Mouse (Mus musculus) heart, embryonic 16.5 days (tissue): Measurements from ENCODE around the gene Gipr. TPM values are rescaled to one million over a fixed set of nuclear protein-coding genes. Genes with fewer than 3 reads are reported as not detected.

ENCODE experiments used
- ATAC-seq: fragments of 200-750 bp; cut with Nextera tagmentation; replicated peaks from 2 replicates; pipeline ENCODE4 v1.8.0; 2017; ENCODE audit warnings: moderate number of reproducible peaks; ENCODE audit not compliant: insufficient read depth, low FRiP score; ENCODE audit errors: extremely low read depth
- H3K27ac ChIP-seq: fragments of 300-500 bp; sonication (generic); 2 replicates; pipeline ENCODE4 v1.5.1; 2014; ENCODE audit warnings: mild to moderate bottlenecking, low read length, control low read depth, moderate library complexity
- H3K27me3 ChIP-seq: fragments of 300-500 bp; sonication (generic); 2 replicates; pipeline ENCODE4 v1.6.1; 2014; ENCODE audit warnings: low read length, mixed read lengths; ENCODE audit not compliant: control insufficient read depth, insufficient read depth
- H3K36me3 ChIP-seq: fragments of 300-500 bp; sonication (generic); 2 replicates; pipeline ENCODE4 v1.6.1; 2014; ENCODE audit not compliant: control insufficient read depth, insufficient read depth
- H3K4me1 ChIP-seq: fragments of 300-500 bp; sonication (generic); 2 replicates; pipeline ENCODE4 v1.6.1; 2014; ENCODE audit warnings: low read length, mixed read lengths; ENCODE audit not compliant: control insufficient read depth, insufficient read depth
- H3K4me2 ChIP-seq: fragments of 300-500 bp; sonication (generic); 2 replicates; pipeline ENCODE4 v1.6.1; 2014; ENCODE audit warnings: low read depth, mild to moderate bottlenecking, control low read depth, low read length
- H3K4me3 ChIP-seq: fragments of 300-500 bp; sonication (generic); 2 replicates; pipeline ENCODE4 v1.5.1; 2014; ENCODE audit warnings: mild to moderate bottlenecking, control low read depth, low read length
- H3K9ac ChIP-seq: fragments of 300-500 bp; sonication (generic); 2 replicates; pipeline ENCODE4 v1.6.1; 2014; ENCODE audit warnings: low read length, control low read depth
- H3K9me3 ChIP-seq: fragments of 300-500 bp; sonication (generic); replicated peaks from 2 replicates; pipeline ENCODE4 v1.6.1; 2016; ENCODE audit warnings: low read length; ENCODE audit not compliant: control insufficient read depth
- WGBS: fragments of 180-500 bp; shearing (Covaris S2); extraction: QIAGEN DNeasy Blood & Tissue Kit; methylation state at CpG from one replicate; pipeline ENCODE4 v1.1.7; 2014; 5-methylcytosine and 5-hydroxymethylcytosine counted together
- polyA plus RNA-seq: library from polyadenylated mRNA; unstranded; fragments of >200 nt; fragmentation: Nextera tagmentation; extraction: Ambion mirVana; gene quantifications from 2 replicates; pipeline ENCODE4 v1.2.1, GENCODE M21; 2015

Gipr gene
- polyA plus RNA-seq, 1 experiment from 2014 or later, result 104 TPM

- H3K4me3 ChIP-seq, result peak overlapping the region; percentile 78
- peaks cover 1% of the 10 kb centered on the region; the same call in 1 of the 2 replicates for H3K36me3 ChIP-seq
- peak overlapping the region; percentile 84 for H3K9ac ChIP-seq
- peak overlapping the region; percentile 70 for H3K27ac ChIP-seq
- WGBS, result under 1% methylated on average over 26 of the region's 27 CpGs
- H3K27me3 ChIP-seq, result peaks cover 30% of the 10 kb centered on the region
- H3K9me3 ChIP-seq, result peaks cover 5% of the 10 kb centered on the region; the same call in 1 of the 2 replicates
- H3K4me1 ChIP-seq, result peaks cover 34% of the 10 kb centered on the region
- peak overlapping the region; percentile 84 for H3K4me2 ChIP-seq
- peak; percentile 69 for ATAC-seq
Observed at GRCm38 (mm10) chr7:19180862-19181429, 15.0 kb upstream of the Gipr start.

GRCm38 (mm10) chr7:19179936-19180335, 14.0 kb upstream of the Gipr start:
- no peak overlapping the region for H3K27ac ChIP-seq
- H3K4me2 ChIP-seq, result no peak overlapping the region
- H3K4me1 ChIP-seq, result peaks cover 28% of the 10 kb centered on the region
- 45% methylated on average over 6 of the region's 6 CpGs for WGBS
- H3K27me3 ChIP-seq, result peaks cover 37% of the 10 kb centered on the region
- peaks cover 5% of the 10 kb centered on the region; the same call in 1 of the 2 replicates for H3K9me3 ChIP-seq
- no peaks in the 10 kb centered on the region for H3K36me3 ChIP-seq
- H3K9ac ChIP-seq, result no peak overlapping the region
- no peak overlapping the region for H3K4me3 ChIP-seq
- no peak for ATAC-seq

- peaks cover 5% of the 10 kb centered on the region; the same call in 1 of the 2 replicates for H3K9me3 ChIP-seq
- no peak for ATAC-seq
- peaks cover 40% of the 10 kb centered on the region for H3K27me3 ChIP-seq
- H3K4me2 ChIP-seq, result peak overlapping the region; percentile 52
- no peak overlapping the region for H3K27ac ChIP-seq
- H3K4me3 ChIP-seq, result peak overlapping the region; percentile 36
- 0 out of 2 replicates have a peak overlapping the region, but pooled peaks have one; percentile 30 for H3K9ac ChIP-seq
- WGBS, result under 1% methylated on average over 32 of the region's 32 CpGs
- no peaks in the 10 kb centered on the region for H3K36me3 ChIP-seq
- H3K4me1 ChIP-seq, result peaks cover 21% of the 10 kb centered on the region
Observed at GRCm38 (mm10) chr7:19179173-19179572, 13.2 kb upstream of the Gipr start.

GRCm38 (mm10) chr7:19178443-19179092, 12.6 kb upstream of the Gipr start:
- peaks cover 40% of the 10 kb centered on the region for H3K27me3 ChIP-seq
- peak overlapping the region; percentile 52; the same call in 1 of the 2 replicates for H3K4me2 ChIP-seq
- peak overlapping the region; percentile 26 for H3K4me3 ChIP-seq
- ATAC-seq, result no peak
- peaks cover 5% of the 10 kb centered on the region; the same call in 1 of the 2 replicates for H3K9me3 ChIP-seq
- H3K27ac ChIP-seq, result no peak overlapping the region
- 6% methylated on average over 27 of the region's 27 CpGs for WGBS
- 0 out of 2 replicates have a peak overlapping the region, but pooled peaks have one; percentile 19 for H3K9ac ChIP-seq
- no peaks in the 10 kb centered on the region for H3K36me3 ChIP-seq
- peaks cover 21% of the 10 kb centered on the region for H3K4me1 ChIP-seq

GRCm38 (mm10) chr7:19178035-19178434, 12.1 kb upstream of the Gipr start:
- peak overlapping the region; percentile 1; the same call in 1 of the 2 replicates for H3K4me3 ChIP-seq
- peaks cover 21% of the 10 kb centered on the region for H3K4me1 ChIP-seq

GRCm38 (mm10) chr7:19177216-19177615, 11.3 kb upstream of the Gipr start:
- no peak overlapping the region for H3K4me2 ChIP-seq
- H3K27me3 ChIP-seq, result peaks cover 40% of the 10 kb centered on the region
- 76% methylated on average over 7 of the region's 7 CpGs for WGBS
- H3K9me3 ChIP-seq, result peaks cover 5% of the 10 kb centered on the region; the same call in 1 of the 2 replicates
- no peak for ATAC-seq
- H3K9ac ChIP-seq, result no peak overlapping the region
- H3K4me1 ChIP-seq, result peaks cover 27% of the 10 kb centered on the region
- no peak overlapping the region for H3K27ac ChIP-seq
- H3K4me3 ChIP-seq, result no peak overlapping the region
- no peaks in the 10 kb centered on the region for H3K36me3 ChIP-seq

More at GRCm38 (mm10) chr7:19178035-19178434, 12.1 kb upstream of the Gipr start:
- Histone ChIP-seq H3K27me3 (peaks cover 40% of the 10 kb centered on the region), H3K9ac (no peak overlapping the region), H3K27ac (no peak overlapping the region), H3K36me3 (no peaks in the 10 kb centered on the region), H3K9me3 (peaks cover 5% of the 10 kb centered on the region; the same call in 1 of the 2 replicates), H3K4me2 (peak overlapping the region; percentile 29; the same call in 1 of the 2 replicates)
- WGBS, result 11% methylated on average over 18 of the region's 18 CpGs
- ATAC-seq, result no peak

GRCm38 (mm10) chr7:19176516-19176947, 10.6 kb upstream of the Gipr start:
- peaks cover 5% of the 10 kb centered on the region; the same call in 1 of the 2 replicates for H3K9me3 ChIP-seq
- H3K36me3 ChIP-seq, result no peaks in the 10 kb centered on the region
- WGBS, result 12% methylated on average over 21 of the region's 21 CpGs
- peaks cover 27% of the 10 kb centered on the region for H3K4me1 ChIP-seq
- no peak overlapping the region; the same call in 1 of the 2 replicates for H3K4me3 ChIP-seq
- no peak for ATAC-seq
- H3K4me2 ChIP-seq, result no peak overlapping the region
- no peak overlapping the region for H3K27ac ChIP-seq
- peaks cover 40% of the 10 kb centered on the region for H3K27me3 ChIP-seq
- no peak overlapping the region for H3K9ac ChIP-seq

GRCm38 (mm10) chr7:19175708-19176515, 10.0 kb upstream of the Gipr start, which contains the start of gene Eml2:
Gene Eml2, plus strand, starts transcription at chr7:19176421.
- peaks cover 27% of the 10 kb centered on the region for H3K4me1 ChIP-seq
- H3K4me2 ChIP-seq, result no peak within 1 kb of the TSS
- no peak for ATAC-seq
- 4% methylated on average over 30 of the region's 30 CpGs for WGBS
- peaks cover 5% of the 10 kb centered on the region; the same call in 1 of the 2 replicates for H3K9me3 ChIP-seq
- H3K4me3 ChIP-seq, result no peak within 1 kb of the TSS; the same call in 1 of the 2 replicates
- H3K27me3 ChIP-seq, result peaks cover 40% of the 10 kb centered on the region
- H3K36me3 ChIP-seq, result no peaks in the 10 kb centered on the region
- H3K9ac ChIP-seq, result no peak within 1 kb of the TSS
- H3K27ac ChIP-seq, result no peak within 1 kb of the TSS
